Mouse (Mus musculus) heart, adult 9 months (tissue): ENCODE results near the gene Gckr.

Experiments
- DNase-seq, 2 experiments: peaks; one replicate each; pipeline ENCODE4 v3.0.0; 2022; ENCODE audit warnings: low spot score in 2 of 2

Gene Gckr

GRCm38 (mm10) chr5:31297047-31297757 lies at the start of gene Gckr:
Gene Gckr (plus strand): TSS chr5:31297443.
- no peak for DNase-seq

GRCm38 (mm10) chr5:31250716-31251115 lies 46.5 kb upstream of the Gckr start:
- DNase-seq, result no peak

- DNase-seq, result no peak
These were observed 45.6 kb upstream of the Gckr start, which contains the start of gene Krtcap3 for GRCm38 (mm10) chr5:31251541-31252101. Gene Krtcap3 (plus strand): TSS chr5:31251691.

- DNase-seq, result no peak
These were observed 45.1 kb upstream of the Gckr start for GRCm38 (mm10) chr5:31252151-31252550.

- no peak for DNase-seq
These were observed 44.3 kb upstream of the Gckr start for GRCm38 (mm10) chr5:31252795-31253545.

- DNase-seq, result no peak
These were observed 43.4 kb upstream of the Gckr start for GRCm38 (mm10) chr5:31253806-31254205.

- DNase-seq, result peak; percentile 64 to 70
These were observed 42.8 kb upstream of the Gckr start for GRCm38 (mm10) chr5:31254452-31254851.

GRCm38 (mm10) chr5:31254901-31255300 lies 42.3 kb upstream of the Gckr start:
- no peak for DNase-seq

- DNase-seq, result no peak
These were observed 41.9 kb upstream of the Gckr start for GRCm38 (mm10) chr5:31255381-31255780.

GRCm38 (mm10) chr5:31255971-31256370 lies 41.3 kb upstream of the Gckr start:
- no peak for DNase-seq

GRCm38 (mm10) chr5:31257616-31258015 lies 39.6 kb upstream of the Gckr start:
- no peak for DNase-seq

GRCm38 (mm10) chr5:31266101-31266500 lies 31.1 kb upstream of the Gckr start:
- DNase-seq, result no peak

GRCm38 (mm10) chr5:31267686-31268085 lies 29.6 kb upstream of the Gckr start:
- no peak for DNase-seq

- DNase-seq, result no peak
These were observed 24.2 kb upstream of the Gckr start for GRCm38 (mm10) chr5:31273018-31273417.

- DNase-seq, result no peak
These were observed 17.8 kb upstream of the Gckr start for GRCm38 (mm10) chr5:31279245-31279988.

GRCm38 (mm10) chr5:31288225-31288624 lies 9.0 kb upstream of the Gckr start:
- DNase-seq, result no peak

- no peak for DNase-seq
These were observed 8.6 kb upstream of the Gckr start for GRCm38 (mm10) chr5:31288655-31289054.

- DNase-seq, result no peak
These were observed 7.5 kb upstream of the Gckr start for GRCm38 (mm10) chr5:31289626-31290230.

- peak; percentile 97 to 98 for DNase-seq
These were observed 6.5 kb upstream of the Gckr start, which contains the start of gene Ift172 for GRCm38 (mm10) chr5:31290521-31291360. Gene Ift172 (minus strand): TSS chr5:31291116.

- DNase-seq, result no peak
These were observed 5.9 kb upstream of the Gckr start for GRCm38 (mm10) chr5:31291361-31291688.
